Mouse (Mus musculus) neural tube, embryonic 12.5 days (tissue): ENCODE measurements around the gene Bco2. TPM values are rescaled to one million over a fixed set of nuclear protein-coding genes. Genes with fewer than 3 reads are reported as not detected.
A peak's percentile ranks its signal among the peaks of the same experiment; 100 is the strongest.

Experiments
- ATAC-seq: fragments of 200-750 bp; cut with Nextera tagmentation; 2 replicates; pipeline ENCODE4 v1.8.0; 2017; ENCODE audit warnings: low read depth, mild to moderate bottlenecking, moderate TSS enrichment, moderate library complexity; ENCODE audit not compliant: low FRiP score
- H3K27ac ChIP-seq: fragments of 300-500 bp; sonication (generic); 2 replicates; pipeline ENCODE4 v1.5.1; 2016
- H3K27me3 ChIP-seq: fragments of 300-500 bp; sonication (generic); replicated peaks from 2 replicates; pipeline ENCODE4 v1.6.1; 2016; ENCODE audit warnings: mild to moderate bottlenecking
- H3K36me3 ChIP-seq: fragments of 300-500 bp; sonication (generic); 2 replicates; pipeline ENCODE4 v1.6.1; 2016; ENCODE audit warnings: mild to moderate bottlenecking
- H3K4me1 ChIP-seq: fragments of 300-500 bp; sonication (generic); 2 replicates; pipeline ENCODE4 v1.6.1; 2016
- H3K4me2 ChIP-seq: fragments of 300-500 bp; sonication (generic); replicated peaks from 2 replicates; pipeline ENCODE4 v1.6.1; 2016; ENCODE audit warnings: mild to moderate bottlenecking
- H3K4me3 ChIP-seq: fragments of 300-500 bp; sonication (generic); 2 replicates; pipeline ENCODE4 v1.5.1; 2016
- H3K9ac ChIP-seq: fragments of 300-500 bp; sonication (generic); 2 replicates; pipeline ENCODE4 v1.6.1; 2016; ENCODE audit warnings: mild to moderate bottlenecking
- H3K9me3 ChIP-seq: fragments of 300-500 bp; sonication (generic); 2 replicates; pipeline ENCODE4 v1.6.1; 2016; ENCODE audit warnings: mild to moderate bottlenecking
- WGBS: fragments of 180-500 bp; shearing (Covaris S2); methylation state at CpG from one replicate; pipeline ENCODE4 v1.1.7; 2016; 5-methylcytosine and 5-hydroxymethylcytosine counted together
- polyA plus RNA-seq: library from polyadenylated mRNA; unstranded; fragments of >200 nt; fragmentation: Nextera tagmentation; extraction: Ambion mirVana; gene quantifications from 2 replicates; pipeline ENCODE4 v1.2.1, GENCODE M21; 2016

The Bco2 gene
- polyA plus RNA-seq, 1 experiment from 2014 or later, result 0.09 TPM

GRCm38 (mm10) chr9:50553547-50553946 lies 1.4 kb downstream of the Bco2 start:
- Histone ChIP-seq H3K36me3 (no peaks in the 10 kb centered on the region), H3K27ac (no peak overlapping the region), H3K4me1 (peaks cover 3% of the 10 kb centered on the region; the same call in 1 of the 2 replicates), H3K4me2 (no peak overlapping the region), H3K9ac (no peak overlapping the region), H3K27me3 (no peaks in the 10 kb centered on the region), H3K4me3 (no peak overlapping the region), H3K9me3 (no peaks in the 10 kb centered on the region)
- ATAC-seq, result no peak
- WGBS, result 85% methylated on average over 2 of the region's 2 CpGs

GRCm38 (mm10) chr9:50552206-50552605 lies 2.8 kb downstream of the Bco2 start:
- H3K9me3 ChIP-seq, result no peaks in the 10 kb centered on the region
- no peaks in the 10 kb centered on the region for H3K36me3 ChIP-seq
- H3K27me3 ChIP-seq, result no peaks in the 10 kb centered on the region
- H3K4me2 ChIP-seq, result no peak overlapping the region
- H3K27ac ChIP-seq, result no peak overlapping the region
- no peak overlapping the region for H3K4me3 ChIP-seq
- ATAC-seq, result no peak
- H3K4me1 ChIP-seq, result peaks cover 3% of the 10 kb centered on the region; the same call in 1 of the 2 replicates
- 88% methylated on average over 5 of the region's 5 CpGs for WGBS
- no peak overlapping the region for H3K9ac ChIP-seq

GRCm38 (mm10) chr9:50548936-50549335 lies 6.0 kb downstream of the Bco2 start:
- H3K27ac ChIP-seq, result no peak overlapping the region
- H3K4me1 ChIP-seq, result no peaks in the 10 kb centered on the region
- WGBS, result 86% methylated on average over 4 of the region's 4 CpGs
- H3K9me3 ChIP-seq, result no peaks in the 10 kb centered on the region
- H3K27me3 ChIP-seq, result no peaks in the 10 kb centered on the region
- no peak overlapping the region for H3K9ac ChIP-seq
- no peak for ATAC-seq
- no peaks in the 10 kb centered on the region for H3K36me3 ChIP-seq
- H3K4me2 ChIP-seq, result no peak overlapping the region
- no peak overlapping the region for H3K4me3 ChIP-seq

- ATAC-seq, result no peak
- no peak overlapping the region for H3K4me3 ChIP-seq
- 58% methylated on average over 5 of the region's 5 CpGs for WGBS
These were observed 7.0 kb downstream of the Bco2 start for GRCm38 (mm10) chr9:50547859-50548478.

GRCm38 (mm10) chr9:50542401-50542800 lies 12.6 kb downstream of the Bco2 start:
- Histone ChIP-seq H3K27me3 (no peaks in the 10 kb centered on the region), H3K27ac (no peak overlapping the region), H3K36me3 (no peaks in the 10 kb centered on the region), H3K4me3 (no peak overlapping the region), H3K9me3 (no peaks in the 10 kb centered on the region), H3K4me1 (no peaks in the 10 kb centered on the region), H3K9ac (no peak overlapping the region), H3K4me2 (no peak overlapping the region)
- ATAC-seq, result no peak
- 83% methylated on average over 9 of the region's 9 CpGs for WGBS

More at GRCm38 (mm10) chr9:50547859-50548478, 7.0 kb downstream of the Bco2 start:
- H3K27ac ChIP-seq, result no peak overlapping the region
- H3K4me1 ChIP-seq, result no peaks in the 10 kb centered on the region
- no peaks in the 10 kb centered on the region for H3K27me3 ChIP-seq
- H3K9ac ChIP-seq, result no peak overlapping the region
- no peak overlapping the region for H3K4me2 ChIP-seq
- no peaks in the 10 kb centered on the region for H3K9me3 ChIP-seq
- no peaks in the 10 kb centered on the region for H3K36me3 ChIP-seq

GRCm38 (mm10) chr9:50540170-50540569 lies 14.8 kb downstream of the Bco2 start:
- Histone ChIP-seq H3K4me3 (no peak overlapping the region), H3K27me3 (no peaks in the 10 kb centered on the region), H3K27ac (no peak overlapping the region), H3K4me2 (no peak overlapping the region), H3K9me3 (no peaks in the 10 kb centered on the region), H3K4me1 (no peaks in the 10 kb centered on the region), H3K36me3 (no peaks in the 10 kb centered on the region), H3K9ac (no peak overlapping the region)
- ATAC-seq, result no peak
- 81% methylated on average over 7 of the region's 7 CpGs for WGBS

- 77% methylated on average over 4 of the region's 4 CpGs for WGBS
- no peak overlapping the region for H3K4me3 ChIP-seq
- no peak for ATAC-seq
- H3K4me1 ChIP-seq, result no peaks in the 10 kb centered on the region
- no peak overlapping the region for H3K9ac ChIP-seq
- H3K9me3 ChIP-seq, result no peaks in the 10 kb centered on the region
- H3K27me3 ChIP-seq, result no peaks in the 10 kb centered on the region
- no peak overlapping the region for H3K27ac ChIP-seq
- no peaks in the 10 kb centered on the region for H3K36me3 ChIP-seq
- H3K4me2 ChIP-seq, result no peak overlapping the region
These were observed 17.7 kb downstream of the Bco2 start for GRCm38 (mm10) chr9:50537295-50537694.

GRCm38 (mm10) chr9:50536603-50537135 lies 18.3 kb downstream of the Bco2 start:
- Histone ChIP-seq H3K4me2 (no peak overlapping the region), H3K36me3 (no peaks in the 10 kb centered on the region), H3K9me3 (no peaks in the 10 kb centered on the region), H3K4me1 (no peaks in the 10 kb centered on the region), H3K27ac (no peak overlapping the region), H3K27me3 (no peaks in the 10 kb centered on the region), H3K9ac (no peak overlapping the region), H3K4me3 (no peak overlapping the region)
- no peak for ATAC-seq
- 80% methylated on average over 7 of the region's 7 CpGs for WGBS

GRCm38 (mm10) chr9:50535930-50536329 lies 19.1 kb downstream of the Bco2 start:
- 88% methylated on average over 5 of the region's 5 CpGs for WGBS
- Histone ChIP-seq H3K4me3 (no peak overlapping the region), H3K27me3 (no peaks in the 10 kb centered on the region), H3K36me3 (no peaks in the 10 kb centered on the region), H3K9ac (no peak overlapping the region), H3K4me2 (no peak overlapping the region), H3K4me1 (no peaks in the 10 kb centered on the region), H3K27ac (no peak overlapping the region), H3K9me3 (no peaks in the 10 kb centered on the region)
- no peak for ATAC-seq

- Histone ChIP-seq H3K27ac (no peak overlapping the region), H3K27me3 (no peaks in the 10 kb centered on the region), H3K4me1 (no peaks in the 10 kb centered on the region), H3K4me2 (no peak overlapping the region), H3K9me3 (no peaks in the 10 kb centered on the region), H3K36me3 (no peaks in the 10 kb centered on the region), H3K9ac (no peak overlapping the region), H3K4me3 (no peak overlapping the region)
- ATAC-seq, result no peak
- WGBS, result 81% methylated on average over 3 of the region's 3 CpGs
These were observed 21.2 kb downstream of the Bco2 start for GRCm38 (mm10) chr9:50533791-50534190.

GRCm38 (mm10) chr9:50533328-50533727 lies 21.7 kb downstream of the Bco2 start:
- Histone ChIP-seq H3K4me2 (no peak overlapping the region), H3K9me3 (no peaks in the 10 kb centered on the region), H3K4me3 (no peak overlapping the region), H3K36me3 (no peaks in the 10 kb centered on the region), H3K27ac (no peak overlapping the region), H3K27me3 (no peaks in the 10 kb centered on the region), H3K9ac (no peak overlapping the region), H3K4me1 (no peaks in the 10 kb centered on the region)
- no peak for ATAC-seq
- 84% methylated on average over 11 of the region's 11 CpGs for WGBS

- H3K4me3 ChIP-seq, result no peak overlapping the region
- no peak overlapping the region for H3K27ac ChIP-seq
- H3K4me1 ChIP-seq, result peaks cover 10% of the 10 kb centered on the region
- H3K36me3 ChIP-seq, result no peaks in the 10 kb centered on the region
- no peaks in the 10 kb centered on the region for H3K27me3 ChIP-seq
- no peak overlapping the region for H3K4me2 ChIP-seq
- no peaks in the 10 kb centered on the region for H3K9me3 ChIP-seq
- 51% methylated on average over 2 of the region's 2 CpGs for WGBS
- no peak for ATAC-seq
- no peak overlapping the region for H3K9ac ChIP-seq
These were observed 24.1 kb downstream of the Bco2 start for GRCm38 (mm10) chr9:50530890-50531289.

GRCm38 (mm10) chr9:50528293-50528892 lies 26.6 kb downstream of the Bco2 start, which contains the start of gene Pts:
Pts (minus strand) TSS chr9:50528724.
- peak within 1 kb of the TSS; percentile 62 for H3K4me2 ChIP-seq
- ATAC-seq, result peak; percentile 98
- peak within 1 kb of the TSS; percentile 71 for H3K9ac ChIP-seq
- H3K36me3 ChIP-seq, result peaks cover 6% of the 10 kb centered on the region
- H3K27me3 ChIP-seq, result no peaks in the 10 kb centered on the region
- WGBS, result under 1% methylated on average over 54 of the region's 54 CpGs
- peaks cover 10% of the 10 kb centered on the region for H3K4me1 ChIP-seq
- peak within 1 kb of the TSS; percentile 82 for H3K4me3 ChIP-seq
- peak within 1 kb of the TSS; percentile 37; the same call in 1 of the 2 replicates for H3K27ac ChIP-seq
- no peaks in the 10 kb centered on the region for H3K9me3 ChIP-seq
